Mouse (Mus musculus) limb, embryonic 13.5 days (tissue): ENCODE results near the gene Ank. TPM values are rescaled to one million over a fixed set of nuclear protein-coding genes. Genes with fewer than 3 reads are reported as not detected.

Experiments used
- ATAC-seq: fragments of 200-750 bp; cut with Nextera tagmentation; 2 replicates; pipeline ENCODE4 v1.8.0; 2017; ENCODE audit warnings: low read depth, moderate number of reproducible peaks, moderate TSS enrichment; ENCODE audit not compliant: low FRiP score
- H3K27ac ChIP-seq: fragments of 300-500 bp; sonication (generic); 2 replicates; pipeline ENCODE4 v1.5.1; 2015; ENCODE audit warnings: inconsistent platforms, mild to moderate bottlenecking, moderate library complexity
- H3K27me3 ChIP-seq: fragments of 300-500 bp; sonication (generic); 2 replicates; pipeline ENCODE4 v1.6.1; 2015; ENCODE audit warnings: mild to moderate bottlenecking, inconsistent platforms
- H3K36me3 ChIP-seq: fragments of 300-500 bp; sonication (generic); 2 replicates; pipeline ENCODE4 v1.6.1; 2015; ENCODE audit warnings: inconsistent platforms, mild to moderate bottlenecking, moderate library complexity
- H3K4me1 ChIP-seq: fragments of 300-500 bp; sonication (generic); 2 replicates; pipeline ENCODE4 v1.6.1; 2015; ENCODE audit warnings: inconsistent platforms
- H3K4me2 ChIP-seq: fragments of 300-500 bp; sonication (generic); replicated peaks from 2 replicates; pipeline ENCODE4 v1.6.1; 2015; ENCODE audit warnings: inconsistent platforms, mild to moderate bottlenecking, moderate library complexity
- H3K4me3 ChIP-seq: fragments of 300-500 bp; sonication (generic); 2 replicates; pipeline ENCODE4 v1.5.1; 2015; ENCODE audit warnings: moderate library complexity, mild to moderate bottlenecking, inconsistent platforms
- H3K9ac ChIP-seq: fragments of 300-500 bp; sonication (generic); 2 replicates; pipeline ENCODE4 v1.6.1; 2015; ENCODE audit warnings: mild to moderate bottlenecking, inconsistent platforms
- H3K9me3 ChIP-seq: fragments of 300-500 bp; sonication (generic); 2 replicates; pipeline ENCODE4 v1.6.1; 2016; ENCODE audit warnings: inconsistent platforms
- WGBS: fragments of 180-500 bp; shearing (Covaris S2); methylation state at CpG from one replicate; pipeline ENCODE4 v1.1.7; 2015; 5-methylcytosine and 5-hydroxymethylcytosine counted together
- polyA plus RNA-seq: library from polyadenylated mRNA; unstranded; fragments of >200 nt; fragmentation: Nextera tagmentation; extraction: Ambion mirVana; gene quantifications from 2 replicates; pipeline ENCODE4 v1.2.1, GENCODE M21; 2015

Ank gene
- polyA plus RNA-seq, 1 experiment from 2014 or later: 7.0 TPM

DNA sequence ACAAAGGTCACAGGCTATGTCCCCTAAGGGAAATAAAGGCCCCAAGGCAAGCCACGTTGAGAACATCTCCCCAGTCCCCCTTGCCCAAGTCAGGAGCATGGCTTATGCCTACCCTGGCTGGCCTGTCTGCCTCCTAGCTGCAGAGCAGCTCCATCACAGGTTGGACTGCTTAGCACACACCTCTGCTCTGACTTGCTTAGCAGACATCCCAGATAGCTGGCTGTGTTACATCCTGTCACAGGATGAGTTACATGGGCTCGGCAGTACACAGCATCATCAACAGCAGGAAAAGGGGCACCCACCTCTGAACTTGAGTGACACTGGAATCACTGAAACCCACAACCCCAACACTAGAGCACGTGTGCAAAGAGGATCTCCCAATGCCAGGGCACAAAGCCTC is 138.8 kb downstream of the Ank start:
- 78% methylated on average over 3 of the region's 3 CpGs for WGBS
- H3K36me3 ChIP-seq: peaks cover 59% of the 10 kb centered on the region
- H3K4me3 ChIP-seq: no peak overlapping the region
- no peak for ATAC-seq
- no peak overlapping the region for H3K9ac ChIP-seq
- H3K27me3 ChIP-seq: no peaks in the 10 kb centered on the region
- peaks cover 13% of the 10 kb centered on the region for H3K4me1 ChIP-seq
- H3K4me2 ChIP-seq: no peak overlapping the region
- no peak overlapping the region for H3K27ac ChIP-seq
- H3K9me3 ChIP-seq: no peaks in the 10 kb centered on the region

- H3K9me3 ChIP-seq: no peaks in the 10 kb centered on the region
- 46% methylated on average over 4 of the region's 4 CpGs for WGBS
- no peak; the same call in 1 of the 2 replicates for ATAC-seq
- H3K4me1 ChIP-seq: peaks cover 13% of the 10 kb centered on the region
- H3K4me2 ChIP-seq: no peak overlapping the region
- no peak overlapping the region for H3K27ac ChIP-seq
- H3K9ac ChIP-seq: no peak overlapping the region
- peaks cover 44% of the 10 kb centered on the region for H3K36me3 ChIP-seq
- H3K4me3 ChIP-seq: no peak overlapping the region
- H3K27me3 ChIP-seq: no peaks in the 10 kb centered on the region
These were observed 143.1 kb downstream of the Ank start for GRCm38 (mm10) chr15:27609554-27609953.

- no peaks in the 10 kb centered on the region for H3K27me3 ChIP-seq
- no peak overlapping the region for H3K9ac ChIP-seq
- H3K4me1 ChIP-seq: peaks cover 13% of the 10 kb centered on the region
- H3K36me3 ChIP-seq: peaks cover 42% of the 10 kb centered on the region
- H3K27ac ChIP-seq: no peak overlapping the region
- no peak for ATAC-seq
- H3K4me3 ChIP-seq: no peak overlapping the region
- 57% methylated on average over 6 of the region's 6 CpGs for WGBS
- no peaks in the 10 kb centered on the region for H3K9me3 ChIP-seq
- H3K4me2 ChIP-seq: no peak overlapping the region
These were observed 146.2 kb downstream of the Ank start for GRCm38 (mm10) chr15:27612533-27613221.

DNA sequence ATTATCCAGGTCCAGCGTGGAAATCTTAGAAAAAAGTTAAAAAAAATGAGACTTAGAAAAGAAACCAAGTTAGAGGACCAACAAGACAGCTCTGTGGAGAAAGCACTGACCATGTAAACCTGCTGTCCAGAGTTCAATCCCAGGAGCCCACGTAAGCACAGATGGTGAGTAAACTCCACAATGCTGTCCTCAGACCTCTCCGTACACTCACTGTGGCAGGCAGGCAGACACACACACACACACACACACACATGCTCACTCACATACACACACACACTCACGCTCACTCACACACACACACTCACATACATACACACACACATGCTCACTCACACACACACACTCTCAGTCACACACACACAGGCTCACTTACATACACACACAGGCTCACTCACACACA is 146.8 kb downstream of the Ank start:
- WGBS: 88% methylated on average over 4 of the region's 4 CpGs

DNA sequence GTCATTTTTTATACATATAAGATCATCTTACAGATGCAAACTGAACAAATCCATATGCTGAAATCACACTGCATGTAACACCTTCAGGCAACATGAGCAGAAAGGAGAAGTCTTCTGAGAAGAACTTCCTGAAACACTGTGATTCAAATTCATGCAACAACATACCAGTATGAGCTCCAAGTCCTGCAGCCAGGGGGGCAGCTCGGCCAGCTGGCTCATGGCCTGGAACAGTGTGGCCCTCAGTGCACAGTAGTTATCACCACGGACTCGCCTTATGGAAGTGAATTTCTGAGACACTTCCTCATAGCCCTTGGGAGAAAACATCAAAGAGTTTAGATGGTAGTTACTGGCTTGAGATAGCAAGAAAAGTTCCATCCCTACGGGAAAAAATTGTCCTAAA is 149.7 kb downstream of the Ank start:
- H3K27ac ChIP-seq: no peak overlapping the region
- no peak for ATAC-seq
- WGBS: 81% methylated on average over 4 of the region's 4 CpGs
- no peaks in the 10 kb centered on the region for H3K9me3 ChIP-seq
- H3K9ac ChIP-seq: no peak overlapping the region
- no peaks in the 10 kb centered on the region for H3K4me1 ChIP-seq
- no peak overlapping the region for H3K4me3 ChIP-seq
- H3K27me3 ChIP-seq: no peaks in the 10 kb centered on the region
- H3K4me2 ChIP-seq: no peak overlapping the region
- peaks cover 47% of the 10 kb centered on the region for H3K36me3 ChIP-seq

More for the DNA sequence above, 146.8 kb downstream of the Ank start:
- H3K9me3 ChIP-seq: no peaks in the 10 kb centered on the region
- peaks cover 42% of the 10 kb centered on the region for H3K36me3 ChIP-seq
- H3K27me3 ChIP-seq: no peaks in the 10 kb centered on the region
- no peak overlapping the region for H3K27ac ChIP-seq
- peaks cover 13% of the 10 kb centered on the region for H3K4me1 ChIP-seq
- H3K9ac ChIP-seq: no peak overlapping the region
- ATAC-seq: no peak
- H3K4me3 ChIP-seq: no peak overlapping the region
- H3K4me2 ChIP-seq: no peak overlapping the region

GRCm38 (mm10) chr15:27617227-27617626 is 150.8 kb downstream of the Ank start:
- H3K27ac ChIP-seq: no peak overlapping the region
- H3K9ac ChIP-seq: no peak overlapping the region
- no peak overlapping the region for H3K4me2 ChIP-seq
- no peaks in the 10 kb centered on the region for H3K4me1 ChIP-seq
- no peaks in the 10 kb centered on the region for H3K9me3 ChIP-seq
- peaks cover 47% of the 10 kb centered on the region for H3K36me3 ChIP-seq
- H3K4me3 ChIP-seq: no peak overlapping the region
- H3K27me3 ChIP-seq: no peaks in the 10 kb centered on the region
- 74% methylated on average over 3 of the region's 3 CpGs for WGBS
- no peak for ATAC-seq

- no peak for ATAC-seq
- Histone ChIP-seq H3K4me2 (no peak overlapping the region), H3K4me1 (no peaks in the 10 kb centered on the region), H3K9me3 (no peaks in the 10 kb centered on the region), H3K9ac (no peak overlapping the region), H3K27me3 (no peaks in the 10 kb centered on the region), H3K27ac (no peak overlapping the region), H3K36me3 (peaks cover 58% of the 10 kb centered on the region), H3K4me3 (no peak overlapping the region)
- WGBS: 76% methylated on average over 6 of the region's 6 CpGs
These were observed 152.5 kb downstream of the Ank start for GRCm38 (mm10) chr15:27618778-27619533.

DNA sequence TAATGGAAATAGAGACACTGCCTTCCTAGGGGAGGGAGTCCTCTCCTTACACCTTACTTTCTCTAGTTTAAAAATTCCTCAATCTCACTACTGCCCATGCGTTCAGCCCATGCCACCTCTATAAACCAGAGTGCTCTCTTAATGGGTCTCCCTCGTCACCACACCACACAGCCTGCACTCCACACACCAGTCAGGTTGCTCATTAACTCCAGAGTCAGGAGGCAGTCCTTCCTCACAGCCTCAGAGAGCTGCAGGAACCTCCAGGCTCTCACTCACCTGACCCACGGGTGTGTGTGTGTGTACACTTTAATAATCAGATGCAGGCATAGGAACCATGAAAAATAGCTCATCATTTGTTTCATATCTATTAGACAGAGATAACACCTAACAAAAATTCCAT is 153.2 kb downstream of the Ank start:
- Histone ChIP-seq H3K4me3 (no peak overlapping the region), H3K9ac (no peak overlapping the region), H3K27ac (no peak overlapping the region), H3K9me3 (no peaks in the 10 kb centered on the region), H3K4me1 (no peaks in the 10 kb centered on the region), H3K27me3 (no peaks in the 10 kb centered on the region), H3K4me2 (no peak overlapping the region), H3K36me3 (peaks cover 53% of the 10 kb centered on the region)
- ATAC-seq: no peak
- WGBS: 62% methylated on average over 3 of the region's 3 CpGs

DNA sequence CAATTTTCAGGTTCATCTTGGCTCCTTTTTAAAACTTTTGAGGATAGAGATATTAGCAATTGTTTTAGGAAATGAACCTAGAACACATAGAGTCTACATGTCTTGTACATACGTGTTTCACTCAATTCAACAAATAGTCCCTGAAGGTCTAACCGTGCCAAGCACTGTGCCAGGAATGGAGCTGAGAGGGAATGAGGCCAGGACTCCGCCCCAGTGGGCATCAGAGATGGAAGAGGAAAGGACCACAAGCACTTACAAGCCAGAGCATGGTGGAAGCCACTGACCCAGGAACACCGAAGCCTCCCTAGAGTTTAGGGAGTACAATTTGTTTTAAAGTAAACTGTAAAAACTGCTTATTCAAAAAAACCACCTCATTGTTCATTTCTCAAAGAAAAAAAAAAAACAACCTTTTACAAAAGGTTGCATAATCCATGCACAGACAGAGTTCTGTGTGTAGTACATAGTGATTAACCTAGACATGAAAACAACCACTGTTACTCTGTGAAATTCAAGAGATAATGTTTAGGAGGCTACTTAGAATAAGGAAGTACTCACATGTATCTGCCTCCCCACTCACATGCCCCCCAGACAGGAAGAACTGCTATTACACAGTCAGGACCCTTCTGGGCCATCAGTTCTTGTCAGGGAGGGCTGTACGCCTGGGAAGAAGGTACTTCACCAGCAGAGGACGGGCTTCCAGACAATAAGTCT is 154.2 kb downstream of the Ank start:
- H3K4me1 ChIP-seq: no peaks in the 10 kb centered on the region
- H3K9ac ChIP-seq: no peak overlapping the region
- no peaks in the 10 kb centered on the region for H3K27me3 ChIP-seq
- peaks cover 54% of the 10 kb centered on the region for H3K36me3 ChIP-seq
- ATAC-seq: no peak
- H3K9me3 ChIP-seq: no peaks in the 10 kb centered on the region
- H3K4me2 ChIP-seq: no peak overlapping the region
- H3K4me3 ChIP-seq: no peak overlapping the region
- WGBS: 87% methylated on average over 6 of the region's 6 CpGs
- no peak overlapping the region for H3K27ac ChIP-seq

DNA sequence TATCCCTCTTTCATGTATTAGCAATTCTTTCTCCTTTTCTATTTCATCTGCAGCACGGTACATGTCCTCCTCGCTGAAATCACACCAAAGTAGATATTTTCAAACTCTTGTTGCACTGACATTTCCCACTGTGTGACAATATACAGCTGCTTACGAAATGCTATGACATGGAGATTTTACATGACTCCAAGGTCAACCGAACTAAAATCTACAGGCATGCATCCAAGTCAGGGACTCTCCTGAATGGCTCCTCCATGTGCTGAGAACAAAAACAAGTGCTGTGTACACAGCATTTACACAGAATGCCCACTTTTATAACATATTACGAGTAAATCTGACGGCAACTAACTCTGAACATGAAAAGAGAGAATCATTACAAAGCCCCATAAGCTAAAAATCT is 156.8 kb downstream of the Ank start:
- Histone ChIP-seq H3K4me3 (no peak overlapping the region), H3K36me3 (peaks cover 44% of the 10 kb centered on the region), H3K4me1 (no peaks in the 10 kb centered on the region), H3K27me3 (no peaks in the 10 kb centered on the region), H3K4me2 (no peak overlapping the region), H3K9ac (no peak overlapping the region), H3K9me3 (no peaks in the 10 kb centered on the region), H3K27ac (no peak overlapping the region)
- 96% methylated on average over 6 of the region's 6 CpGs for WGBS
- ATAC-seq: no peak

DNA sequence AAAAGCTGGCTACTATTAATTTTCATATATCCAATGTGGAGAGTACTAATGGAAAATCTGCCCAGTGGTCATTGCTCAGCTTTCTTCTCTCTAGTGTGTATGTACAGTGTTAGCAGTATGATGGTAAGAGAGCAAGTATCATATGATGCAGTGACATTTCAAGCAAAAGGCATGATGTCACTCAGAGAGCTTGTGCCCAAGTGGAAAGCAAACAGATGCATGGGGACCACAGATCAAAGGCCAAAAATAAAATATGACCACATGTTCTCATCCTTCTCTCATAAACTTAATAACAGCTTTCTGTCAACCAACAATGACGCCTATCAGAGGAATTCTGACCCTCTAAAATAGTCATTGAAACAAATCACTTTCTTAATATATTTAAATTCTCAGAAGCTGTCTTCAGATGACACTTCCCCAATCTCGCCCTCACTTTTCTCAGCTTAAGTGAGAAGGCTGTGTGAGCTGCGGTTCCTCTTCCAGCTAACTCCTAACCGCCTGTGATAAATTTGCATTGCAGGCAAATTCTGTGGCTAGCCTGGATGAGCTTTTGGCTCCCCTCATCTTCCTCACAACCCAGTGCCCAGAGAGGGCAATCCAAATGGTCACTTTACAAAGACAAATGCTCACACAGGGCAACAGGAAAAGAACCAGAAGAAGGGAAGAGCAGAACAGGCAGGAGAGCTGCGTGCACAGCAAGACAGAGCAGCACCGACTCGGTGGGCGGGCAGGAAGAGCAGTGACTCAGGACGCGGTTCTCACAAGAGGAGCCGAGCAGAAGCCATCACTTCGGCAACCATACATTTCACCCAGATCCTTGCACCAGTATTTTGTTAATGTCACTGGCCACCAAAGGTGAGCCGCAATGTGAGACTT is 158.8 kb downstream of the Ank start:
- no peaks in the 10 kb centered on the region for H3K27me3 ChIP-seq
- peaks cover 33% of the 10 kb centered on the region for H3K36me3 ChIP-seq
- no peaks in the 10 kb centered on the region for H3K9me3 ChIP-seq
- 86% methylated on average over 13 of the region's 13 CpGs for WGBS
- no peak overlapping the region for H3K4me3 ChIP-seq
- no peak overlapping the region for H3K27ac ChIP-seq
- no peak overlapping the region for H3K9ac ChIP-seq
- H3K4me2 ChIP-seq: no peak overlapping the region
- ATAC-seq: no peak
- peaks cover 17% of the 10 kb centered on the region for H3K4me1 ChIP-seq

DNA sequence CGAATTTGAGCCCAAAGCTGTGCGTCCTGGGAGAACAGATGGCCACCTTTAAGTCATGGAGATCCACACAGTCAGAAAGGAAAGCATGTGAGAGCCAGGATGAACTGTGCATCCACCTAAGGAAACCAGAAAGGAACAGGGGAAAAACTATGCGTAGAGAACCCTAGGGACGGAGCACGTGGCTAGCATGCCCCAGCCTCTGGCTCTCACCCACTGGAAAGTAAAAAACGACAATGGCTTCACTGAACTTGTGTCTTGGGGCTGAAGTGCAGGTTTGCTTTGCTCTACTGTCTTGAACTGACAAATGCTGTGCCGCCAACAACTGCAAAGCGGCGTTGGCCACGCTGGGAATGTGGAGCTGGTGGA is 159.4 kb downstream of the Ank start:
- 90% methylated on average over 10 of the region's 10 CpGs for WGBS
- H3K4me1 ChIP-seq: peaks cover 17% of the 10 kb centered on the region
- ATAC-seq: no peak
- H3K36me3 ChIP-seq: peaks cover 32% of the 10 kb centered on the region
- H3K9ac ChIP-seq: no peak overlapping the region
- no peaks in the 10 kb centered on the region for H3K9me3 ChIP-seq
- H3K27ac ChIP-seq: no peak overlapping the region
- no peaks in the 10 kb centered on the region for H3K27me3 ChIP-seq
- no peak overlapping the region for H3K4me3 ChIP-seq
- H3K4me2 ChIP-seq: no peak overlapping the region
